Mouse (Mus musculus): ENCODE data around the gene Rbm3. TPM values are rescaled to one million over a fixed set of nuclear protein-coding genes. Genes with fewer than 3 reads are reported as not detected.

Gene Rbm3
- total and polyA plus RNA-seq, 3 experiments, result 750 to 1,021 TPM; not detected in 1

- DNase-seq (ENCODE audit: low read depth, low spot score), result peak; percentile 68
- H3K79me2 ChIP-seq (ENCODE audit: control insufficient read depth, insufficient read depth, low read length, poor library complexity), result no peaks in the 10 kb centered on the region
- no peaks in the 10 kb centered on the region for H3K9me3 ChIP-seq (replicated peaks; ENCODE audit: insufficient read depth, low read length)
- TF ChIP-seq ZNF384 (IDR thresholded peaks at IDR 0.05; ENCODE audit: low read depth, low read length), result peak; percentile 40; the same call in 1 of the 2 replicates
- peak; percentile 71 for TF ChIP-seq RAD21 (IDR thresholded peaks at IDR 0.05; ENCODE audit: low read depth, low read length)
- TF ChIP-seq ZC3H11A (IDR thresholded peaks at IDR 0.05; ENCODE audit: low read depth, low read length), result peak; percentile 68
- peak in 2 of 3 experiments; percentile 52 to 65; a peak in 4 of 6 replicates for TF ChIP-seq CTCF (IDR thresholded peaks at IDR 0.05 in 2 of 3, conservative IDR thresholded peaks at IDR 0.05 in 1 of 3; ENCODE audit: control insufficient read depth in 1 of 3, insufficient read depth in 1 of 3, low read depth in 2 of 3, low read length in 3 of 3, poor library complexity in 1 of 3, severe bottlenecking in 1 of 3)
- peak; percentile 66 for TF ChIP-seq SMC3 (IDR thresholded peaks at IDR 0.05; ENCODE audit: low read depth, low read length)
- TF ChIP-seq EP300 (IDR thresholded peaks at IDR 0.05; ENCODE audit: low read depth in 1 of 2, low read length in 2 of 2), result no peak
- peak overlapping the region; percentile 24 to 38; a peak in 2 of 4 replicates for H3K4me3 ChIP-seq (ENCODE audit: control insufficient read depth in 1 of 2, insufficient read depth in 1 of 2, low read depth in 2 of 2, low read length in 2 of 2)
- H3K27ac ChIP-seq (ENCODE audit: control insufficient read depth, low read depth, low read length), result no peak overlapping the region
- H3K9ac ChIP-seq (ENCODE audit: control insufficient read depth, low read depth, low read length, poor library complexity, severe bottlenecking), result no peak overlapping the region
- no peaks in the 10 kb centered on the region for H3K27me3 ChIP-seq (ENCODE audit: control insufficient read depth in 1 of 2, insufficient read depth in 2 of 2, low read length in 2 of 2)
- peaks cover 0 to 17% of the 10 kb centered on the region in 2 experiments; a peak in 2 of 4 replicates for H3K36me3 ChIP-seq (ENCODE audit: control insufficient read depth in 1 of 2, insufficient read depth in 2 of 2, low read length in 2 of 2)
- peaks cover 18% of the 10 kb centered on the region in 2 experiments for H3K4me1 ChIP-seq (ENCODE audit: control insufficient read depth in 1 of 2, insufficient read depth in 2 of 2, low read length in 2 of 2)
Observed at GRCm38 (mm10) chrX:8115275-8115674, 30.4 kb downstream of the Rbm3 start.

GRCm38 (mm10) chrX:8105019-8105418 lies 40.7 kb downstream of the Rbm3 start:
- H3K4me1 ChIP-seq (ENCODE audit: control insufficient read depth in 1 of 2, insufficient read depth in 2 of 2, low read length in 2 of 2), result peaks cover 5 to 34% of the 10 kb centered on the region in 2 experiments
- peaks cover 0 to 24% of the 10 kb centered on the region in 2 experiments; a peak in 2 of 4 replicates for H3K36me3 ChIP-seq (ENCODE audit: control insufficient read depth in 1 of 2, insufficient read depth in 2 of 2, low read length in 2 of 2)
- no peaks in the 10 kb centered on the region for H3K79me2 ChIP-seq (ENCODE audit: control insufficient read depth, insufficient read depth, low read length, poor library complexity)
- H3K4me3 ChIP-seq (ENCODE audit: control insufficient read depth in 1 of 2, insufficient read depth in 1 of 2, low read depth in 2 of 2, low read length in 2 of 2), result no peak overlapping the region
- H3K27me3 ChIP-seq (ENCODE audit: control insufficient read depth in 1 of 2, insufficient read depth in 2 of 2, low read length in 2 of 2), result no peaks in the 10 kb centered on the region
- TF ChIP-seq NRF1 (IDR thresholded peaks at IDR 0.05; ENCODE audit: insufficient read depth, low read depth, low read length, poor library complexity, severe bottlenecking), result no peak
- no peak for DNase-seq (ENCODE audit: low read depth, low spot score)
- no peak overlapping the region for H3K9ac ChIP-seq (ENCODE audit: control insufficient read depth, low read depth, low read length, poor library complexity, severe bottlenecking)
- no peak overlapping the region for H3K27ac ChIP-seq (ENCODE audit: control insufficient read depth, low read depth, low read length)
- H3K9me3 ChIP-seq (replicated peaks; ENCODE audit: insufficient read depth, low read length), result no peaks in the 10 kb centered on the region

DNA sequence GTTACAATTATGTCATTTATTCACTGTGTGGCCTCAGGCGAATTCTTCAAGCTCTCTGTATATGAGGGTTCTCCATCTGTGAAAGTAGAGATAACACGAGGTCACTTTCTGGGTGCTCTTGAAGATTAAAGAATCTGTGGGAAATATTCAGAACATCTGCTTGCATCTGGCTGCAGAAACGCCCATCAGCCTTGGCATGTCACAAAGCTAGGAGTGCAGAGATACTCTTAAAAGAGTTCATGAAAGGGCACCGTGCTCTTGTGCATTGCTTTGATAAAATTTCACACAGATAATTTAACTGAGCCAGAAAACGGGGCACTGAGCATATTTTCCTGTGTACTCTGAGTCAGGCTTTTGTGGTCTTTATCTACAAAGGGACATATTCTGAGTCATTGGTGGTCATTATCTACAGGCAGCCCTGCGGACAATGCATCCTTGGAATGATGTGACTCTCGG lies 43.4 kb downstream of the Rbm3 start:
- Histone ChIP-seq H3K9ac (ENCODE audit: control insufficient read depth, low read depth, low read length, poor library complexity, severe bottlenecking) (no peak overlapping the region), H3K4me3 (ENCODE audit: control insufficient read depth in 1 of 2, insufficient read depth in 1 of 2, low read depth in 2 of 2, low read length in 2 of 2) (no peak overlapping the region), H3K27me3 (ENCODE audit: control insufficient read depth in 1 of 2, insufficient read depth in 2 of 2, low read length in 2 of 2) (no peaks in the 10 kb centered on the region), H3K79me2 (ENCODE audit: control insufficient read depth, insufficient read depth, low read length, poor library complexity) (peaks cover under 1% of the 10 kb centered on the region; the same call in 1 of the 2 replicates), H3K36me3 (ENCODE audit: control insufficient read depth in 1 of 2, insufficient read depth in 2 of 2, low read length in 2 of 2) (peaks cover 0 to 29% of the 10 kb centered on the region in 2 experiments; a peak in 2 of 4 replicates), H3K27ac (ENCODE audit: control insufficient read depth, low read depth, low read length) (peak overlapping the region; percentile 81), H3K9me3 (replicated peaks; ENCODE audit: insufficient read depth, low read length) (no peaks in the 10 kb centered on the region), H3K4me1 (ENCODE audit: control insufficient read depth in 1 of 2, insufficient read depth in 2 of 2, low read length in 2 of 2) (peaks cover 4 to 30% of the 10 kb centered on the region in 2 experiments; a peak in 3 of 4 replicates)
- peak; percentile 95 for DNase-seq (ENCODE audit: low read depth, low spot score)
- TF ChIP-seq CTCF (IDR thresholded peaks at IDR 0.05 in 2 of 3, conservative IDR thresholded peaks at IDR 0.05 in 1 of 3; ENCODE audit: control insufficient read depth in 1 of 3, insufficient read depth in 1 of 3, low read depth in 2 of 3, low read length in 3 of 3, poor library complexity in 1 of 3, severe bottlenecking in 1 of 3), result no peak
- TF ChIP-seq GABPA (IDR thresholded peaks at IDR 0.05; ENCODE audit: low read depth, low read length), result 0 out of 2 replicates have a peak, but pooled peaks have one; percentile 33
- TF ChIP-seq E2F4 (IDR thresholded peaks at IDR 0.05; ENCODE audit: borderline replicate concordance, low read depth, low read length), result peak; percentile 40; the same call in 1 of the 2 replicates
- peak; percentile 97 for TF ChIP-seq TCF12 (IDR thresholded peaks at IDR 0.05; ENCODE audit: low read depth, low read length)
- TF ChIP-seq ETS1 (IDR thresholded peaks at IDR 0.05; ENCODE audit: low read depth, low read length), result peak; percentile 97
- TF ChIP-seq POLR2A (IDR thresholded peaks at IDR 0.05; ENCODE audit: control insufficient read depth in 1 of 2, insufficient read depth in 1 of 2, low read depth in 1 of 2, low read length in 2 of 2, poor library complexity in 1 of 2), result no peak
- peak; percentile 99 for TF ChIP-seq GATA1 (IDR thresholded peaks at IDR 0.05; ENCODE audit: low read depth, low read length)
- peak; percentile 97 for TF ChIP-seq RCOR1 (IDR thresholded peaks at IDR 0.05; ENCODE audit: low read depth, low read length)
- TF ChIP-seq MAX (IDR thresholded peaks at IDR 0.05; ENCODE audit: low read length), result peak; percentile 53
- TF ChIP-seq MYB (IDR thresholded peaks at IDR 0.05; ENCODE audit: low read depth, low read length), result peak; percentile 75; the same call in 1 of the 2 replicates
- TF ChIP-seq POLR2AphosphoS5 (IDR thresholded peaks at IDR 0.05; ENCODE audit: borderline replicate concordance, low read depth, low read length), result no peak
- no peak for TF ChIP-seq NRF1 (IDR thresholded peaks at IDR 0.05; ENCODE audit: insufficient read depth, low read depth, low read length, poor library complexity, severe bottlenecking)
- peak; percentile 99 for TF ChIP-seq EP300 (IDR thresholded peaks at IDR 0.05; ENCODE audit: low read depth in 1 of 2, low read length in 2 of 2)
- no peak for TF ChIP-seq RAD21 (IDR thresholded peaks at IDR 0.05; ENCODE audit: low read depth, low read length)
- TF ChIP-seq ZC3H11A (IDR thresholded peaks at IDR 0.05; ENCODE audit: low read depth, low read length), result 0 out of 2 replicates have a peak, but pooled peaks have one; percentile 8
- TF ChIP-seq ZKSCAN1 (IDR thresholded peaks at IDR 0.05; ENCODE audit: low read depth, low read length), result no peak
- TF ChIP-seq HCFC1 (IDR thresholded peaks at IDR 0.05; ENCODE audit: low read depth, low read length), result peak; percentile 55
- TF ChIP-seq TAL1 (IDR thresholded peaks at IDR 0.05; ENCODE audit: low read length), result peak; percentile 97
- 0 out of 2 replicates have a peak, but pooled peaks have one; percentile 10 for TF ChIP-seq TBP (IDR thresholded peaks at IDR 0.05; ENCODE audit: low read depth, low read length)
- peak; percentile 95 for TF ChIP-seq JUND (IDR thresholded peaks at IDR 0.05; ENCODE audit: low read depth, low read length)
- TF ChIP-seq UBTF (IDR thresholded peaks at IDR 0.05; ENCODE audit: borderline replicate concordance, insufficient read depth, low read depth, low read length), result no peak

Measured in MEL (cell line).